8 mouse cellular contexts compared by ENCODE assay signal in the genomic region with DNA sequence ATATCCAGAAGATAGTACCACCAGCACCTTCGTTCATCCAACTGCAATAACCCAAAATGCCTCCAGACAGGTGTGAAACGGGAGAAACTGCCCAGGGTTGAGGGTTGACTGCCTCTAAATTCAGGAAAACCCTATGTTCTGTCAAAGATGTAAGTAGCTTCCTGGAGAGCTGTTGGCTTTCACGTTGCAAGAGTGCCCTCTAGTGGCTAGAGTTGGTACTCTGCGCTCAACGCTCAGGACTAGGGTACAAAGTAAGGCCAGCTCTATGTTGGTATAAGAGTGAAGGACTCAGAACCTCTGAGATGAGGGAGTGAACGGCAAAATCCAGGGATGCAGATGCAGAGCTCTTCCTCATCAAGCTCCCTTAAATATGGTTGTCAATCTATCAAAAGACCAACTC. TPM values are rescaled to one million over a fixed set of nuclear protein-coding genes. Genes with fewer than 3 reads are reported as not detected.
A peak's percentile ranks its signal among the peaks of the same experiment; 100 is the strongest.
DNase-seq lines count a peak whose midpoint lies in the region; TF ChIP-seq lines count a peak whose summit lies in the region.
"Had no signal": no experiment of that assay in that cellular context is flagged by ENCODE, and none has a peak within 500 bp of the region (broad histone marks: within the 10 kb centered on the region; RNA-seq: fewer than 3 reads in every experiment).

No protein-coding gene starts in this region.

- H3K36me3 ChIP-seq in ES-Bruce4 (ENCODE audit: control insufficient read depth, insufficient read depth, low read length, poor library complexity, severe bottlenecking), result no peaks in the 10 kb centered on the region
- H3K36me3 ChIP-seq in heart, embryonic 10.5 days, result no peaks in the 10 kb centered on the region

- no peaks in the 10 kb centered on the region for H3K9me3 ChIP-seq in ES-Bruce4 (replicated peaks; ENCODE audit: control insufficient read depth, insufficient read depth, low read length, poor library complexity, severe bottlenecking)
- no peaks in the 10 kb centered on the region for H3K9me3 ChIP-seq in heart, embryonic 10.5 days

- TF ChIP-seq POLR2A in ES-Bruce4 (IDR thresholded peaks at IDR 0.05; ENCODE audit: insufficient read depth, low read length), result no peak
- no peak for TF ChIP-seq POLR2A in cortical plate, adult 2 months (IDR thresholded peaks at IDR 0.05; ENCODE audit: extremely low read depth, insufficient read depth, low read length)

- DNase-seq in adrenal gland, adult (ENCODE audit: inconsistent age in 2 of 2, low spot score in 1 of 2), result peak; percentile 81 to 95
- DNase-seq in heart, embryonic 10.5 days (ENCODE audit: low spot score), result peak; percentile 92
- peak; percentile 96 for DNase-seq in layer of hippocampus, adult 9-10 months (ENCODE audit: low spot score)
- DNase-seq in lung, postnatal 25 days (ENCODE audit: low spot score), result peak; percentile 81
- DNase-seq in spleen, adult 12 weeks (ENCODE audit: low spot score), result peak; percentile 64

- TF ChIP-seq CTCF in ES-Bruce4 (IDR thresholded peaks at IDR 0.05; ENCODE audit: low read depth, low read length), result peak; percentile 88
- peak; percentile 99 for TF ChIP-seq CTCF in cortical plate, adult 2 months (IDR thresholded peaks at IDR 0.05; ENCODE audit: extremely low read depth, insufficient read depth, low read length)

- no peak overlapping the region for H3K4me3 ChIP-seq in ES-Bruce4 (ENCODE audit: low read depth, low read length)
- no peak overlapping the region for H3K4me3 ChIP-seq in cortical plate, adult 2 months (ENCODE audit: insufficient read depth, low read length)
- no peak overlapping the region for H3K4me3 ChIP-seq in heart, embryonic 10.5 days
- H3K4me3 ChIP-seq: myocyte had no signal

- no peaks in the 10 kb centered on the region for H3K27me3 ChIP-seq in ES-Bruce4 (ENCODE audit: control insufficient read depth, insufficient read depth, low read length, poor library complexity, severe bottlenecking)
- H3K27me3 ChIP-seq in heart, embryonic 10.5 days (ENCODE audit: insufficient read depth, poor library complexity, severe bottlenecking), result peaks cover 15% of the 10 kb centered on the region

- no peaks in the 10 kb centered on the region for H3K4me1 ChIP-seq in ES-Bruce4 (ENCODE audit: control insufficient read depth, insufficient read depth, low read length)
- peaks cover 2% of the 10 kb centered on the region; the same call in 1 of the 2 replicates for H3K4me1 ChIP-seq in cortical plate, adult 2 months (ENCODE audit: control insufficient read depth, insufficient read depth, low read length)
- peaks cover 29% of the 10 kb centered on the region for H3K4me1 ChIP-seq in heart, embryonic 10.5 days

- no peak overlapping the region for H3K9ac ChIP-seq in ES-Bruce4 (ENCODE audit: low read depth, poor library complexity, severe bottlenecking)

- H3K27ac ChIP-seq in ES-Bruce4 (ENCODE audit: insufficient read depth, low read length), result no peak overlapping the region
- H3K27ac ChIP-seq in cortical plate, adult 2 months (ENCODE audit: insufficient read depth, low read length), result no peak overlapping the region
- H3K27ac ChIP-seq in heart, embryonic 10.5 days, result no peak overlapping the region

- no peak for TF ChIP-seq EP300 in ES-Bruce4 (IDR thresholded peaks at IDR 0.05; ENCODE audit: insufficient read depth, low read depth, low read length)

- WGBS in heart, embryonic 10.5 days, result 3% methylated on average over 6 of the region's 6 CpGs

RNA-seq across cellular contexts. Expression of a gene that starts 37.2 kb away (rescaled TPM):
- 12.6 and 14.6 TPM in 2 replicates for polyA plus RNA-seq in ES-Bruce4 (2011; ENCODE audit: insufficient read depth, insufficient read length, low read depth, missing spikeins)
- 13.8 and 14.0 TPM in 2 replicates for polyA plus RNA-seq in cortical plate, adult 2 months (2012; rRNA removed)
- polyA plus RNA-seq in heart, embryonic 10.5 days (2016; fragmentation: Nextera tagmentation; extraction: Ambion mirVana), result 11.7 and 13.1 TPM in 2 replicates

RNA-seq across cellular contexts. Expression of a gene that starts 55.0 kb away (rescaled TPM):
- 14.6 and 16.7 TPM in 2 replicates for polyA plus RNA-seq in ES-Bruce4 (2011; ENCODE audit: insufficient read depth, insufficient read length, low read depth, missing spikeins)
- 36.0 and 38.0 TPM in 2 replicates for polyA plus RNA-seq in cortical plate, adult 2 months (2012; rRNA removed)
- polyA plus RNA-seq in heart, embryonic 10.5 days (2016; fragmentation: Nextera tagmentation; extraction: Ambion mirVana), result 11.5 and 11.7 TPM in 2 replicates
